Mouse (Mus musculus) heart, postnatal 0 days (tissue): ENCODE results near the gene Glis3.

Source experiments
- CTCF ChIP-seq: IDR thresholded peaks from 2 replicates; pipeline ENCODE4 v1.5.1; 2016; ENCODE audit warnings: antibody characterized with exemption, control low read depth, low read depth
- EP300 ChIP-seq: IDR thresholded peaks from 2 replicates; pipeline ENCODE4 v1.6.1; 2016; ENCODE audit warnings: antibody characterized with exemption, low read depth

- TF ChIP-seq EP300 (no peak), CTCF (no peak)
These were observed 112.8 kb downstream of the Glis3 start for GRCm38 (mm10) chr19:28567100-28567499.
